Mouse (Mus musculus) spleen, postnatal 14 days (tissue): ENCODE results near the gene Olfr414.

Source experiments
- DNase-seq, 2 experiments: peaks; one replicate each; pipeline ENCODE4 v3.0.0; 2021 to 2022; ENCODE audit warnings: low spot score in 2 of 2

Gene Olfr414

DNA sequence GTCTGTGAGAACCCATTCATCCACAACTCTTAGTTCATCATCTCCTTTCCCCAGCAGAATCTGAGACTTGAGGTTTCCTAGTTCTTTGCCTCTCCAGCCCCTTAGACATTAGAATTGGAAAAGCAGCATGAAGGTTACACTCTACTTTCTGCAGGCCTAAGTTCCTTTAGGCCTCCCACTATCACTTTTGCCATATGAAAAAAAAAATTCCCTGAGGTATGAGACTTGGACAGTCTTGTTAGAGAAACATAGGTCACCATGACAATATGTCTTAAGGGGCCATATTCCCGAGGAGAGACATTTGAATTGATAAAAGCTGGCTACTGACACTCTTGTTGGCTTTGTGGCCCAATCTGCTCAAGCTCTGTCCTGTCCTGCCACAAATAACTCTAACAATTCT is at the start of gene Olfr414:
Gene Olfr414 (plus strand): TSS at position 301 of the 400 bp plus-strand sequence.
- no peak for DNase-seq

- no peak for DNase-seq
These were observed 33.1 kb upstream of the Olfr414 start, which contains the start of gene Olfr248 for GRCm38 (mm10) chr1:174390746-174391145. Gene Olfr248 (plus strand): TSS chr1:174391046.

DNA sequence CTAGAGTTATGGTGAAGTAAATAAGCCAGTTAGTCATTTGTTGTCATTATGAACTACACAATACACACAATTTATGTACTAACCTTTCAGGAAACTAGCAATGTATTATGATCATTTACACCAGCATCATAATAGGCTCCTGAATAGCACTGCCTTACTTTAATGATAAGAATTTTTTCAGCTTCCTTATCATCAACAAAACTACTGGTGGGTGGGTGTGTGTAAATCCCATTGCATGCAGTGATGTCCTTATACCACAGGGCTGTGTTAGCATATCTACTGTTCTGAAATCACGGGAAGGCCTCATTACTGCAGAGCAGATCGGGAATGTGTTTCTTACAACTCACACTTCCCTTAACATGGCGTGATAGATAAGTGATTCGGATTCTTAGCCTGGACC is 905 bp upstream of the Olfr414 start:
- DNase-seq = no peak

DNA sequence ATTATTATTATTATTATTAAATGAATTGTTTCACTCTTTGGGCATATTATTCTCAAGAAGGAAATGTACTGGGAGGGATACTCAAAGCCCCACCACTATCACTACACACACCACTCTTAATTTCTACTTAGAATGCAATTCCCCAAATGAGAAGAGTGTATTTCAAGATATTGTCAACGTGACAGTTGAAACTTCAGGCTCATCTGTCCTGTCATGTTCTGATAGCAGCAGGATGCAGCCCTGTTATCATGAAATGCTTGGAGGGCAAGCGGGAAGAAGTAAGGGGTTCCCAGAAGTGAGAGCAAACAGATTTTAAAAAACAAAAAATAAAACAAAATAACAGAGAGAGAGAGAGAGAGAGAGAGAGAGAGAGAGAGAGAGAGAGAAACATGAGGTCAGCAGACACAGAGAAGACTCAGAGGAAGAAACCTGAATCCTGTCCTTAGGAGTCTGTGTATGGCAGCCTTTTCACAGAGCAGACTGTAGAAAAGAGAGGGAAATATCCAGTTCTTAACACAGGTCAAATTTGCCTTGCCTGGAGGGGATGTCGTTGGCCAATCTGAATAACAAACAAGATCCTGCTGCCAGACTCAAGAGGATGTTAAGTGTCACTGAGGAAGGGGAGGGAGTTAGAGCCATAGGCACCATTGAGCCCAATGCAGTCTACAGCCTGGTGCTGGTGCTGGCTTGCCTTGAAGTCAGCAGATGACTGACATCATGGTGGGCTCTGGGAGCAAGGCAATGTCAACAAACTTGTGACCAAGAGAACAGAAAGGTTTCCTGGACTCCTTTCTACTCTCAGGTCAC is 2.5 kb downstream of the Olfr414 start:
- DNase-seq = no peak

DNA sequence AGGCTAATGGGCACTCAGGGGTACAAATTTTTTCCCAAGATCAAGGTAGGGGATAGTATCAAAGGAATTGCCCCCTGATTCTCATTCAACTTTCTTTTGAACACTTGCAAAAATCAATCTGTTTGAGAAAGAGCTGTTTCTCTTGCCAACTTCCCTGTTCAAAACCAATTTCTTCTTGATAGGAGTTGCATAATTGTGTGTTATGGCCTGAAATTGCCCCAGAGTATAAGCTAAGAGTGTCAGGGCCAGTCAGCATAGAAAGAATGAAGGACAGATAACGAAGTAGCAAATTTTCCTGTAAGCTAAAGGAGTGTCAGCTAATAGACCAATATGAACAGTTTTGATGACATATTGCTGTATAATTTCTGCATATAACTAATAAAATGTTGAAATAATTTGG is 3.5 kb downstream of the Olfr414 start:
- no peak for DNase-seq

GRCm38 (mm10) chr1:174428407-174428806 is 4.5 kb downstream of the Olfr414 start:
- no peak for DNase-seq

DNA sequence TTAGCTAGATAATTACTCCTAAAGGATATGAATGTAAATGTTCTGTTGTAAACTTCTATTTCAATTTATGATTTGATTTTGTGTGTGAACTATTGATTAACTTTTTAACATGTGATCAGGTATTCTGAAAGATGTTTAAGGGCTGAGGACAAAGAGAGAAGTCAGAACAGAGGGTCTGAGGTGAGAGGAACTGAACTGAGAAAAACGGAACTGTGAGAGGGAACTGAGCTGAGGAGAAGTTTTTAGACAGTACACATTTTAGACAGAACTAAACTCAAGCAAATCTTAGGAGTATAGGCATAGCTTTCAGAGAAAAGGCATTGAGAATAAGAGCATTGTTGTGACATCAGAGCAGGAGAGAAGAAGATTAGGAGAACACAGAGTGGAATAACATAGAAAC is 10.3 kb downstream of the Olfr414 start:
- DNase-seq = no peak

GRCm38 (mm10) chr1:174441782-174442181 is 17.9 kb downstream of the Olfr414 start, which contains the start of gene Olfr220:
Gene Olfr220 (plus strand): TSS chr1:174442082.
- no peak for DNase-seq

DNA sequence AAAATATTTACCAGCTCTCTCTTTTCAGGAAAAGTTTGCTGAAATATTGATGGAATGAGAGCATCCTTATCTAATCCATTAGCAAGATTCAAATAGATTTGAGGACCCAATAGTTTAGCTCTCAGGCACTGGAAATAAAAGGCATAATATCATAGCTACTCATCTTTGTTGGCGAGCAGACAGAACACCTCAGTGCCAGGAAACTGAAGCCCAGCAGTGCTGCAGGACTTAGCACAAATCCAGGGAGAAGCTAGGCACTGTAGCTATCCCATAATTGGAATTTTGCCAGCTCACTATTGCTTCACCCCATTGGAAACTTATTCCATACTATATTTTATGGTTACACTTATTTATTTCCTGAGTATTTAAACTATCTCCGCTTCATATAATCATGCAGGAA is 31.2 kb downstream of the Olfr414 start:
- no peak for DNase-seq

GRCm38 (mm10) chr1:174465385-174465784 is 41.5 kb downstream of the Olfr414 start:
- DNase-seq = no peak

DNA sequence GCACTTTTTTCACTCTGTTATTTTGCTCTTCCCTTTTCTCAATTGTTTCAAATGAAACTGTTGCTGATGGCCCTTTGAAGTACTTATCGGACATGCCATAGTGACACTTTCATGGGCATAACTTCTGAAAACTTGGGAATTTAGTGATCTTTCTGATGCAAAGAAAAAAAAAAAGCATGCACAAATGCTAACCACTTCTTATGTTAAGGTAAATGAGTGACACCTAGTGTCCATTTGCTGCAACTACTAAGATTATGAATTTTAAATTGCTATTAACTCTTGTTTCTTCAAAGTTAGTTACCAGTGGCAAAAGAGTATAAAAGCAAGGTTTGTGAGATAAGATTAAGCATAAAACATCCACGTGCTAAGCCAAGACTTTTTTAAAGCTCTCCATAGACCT is 42.4 kb downstream of the Olfr414 start:
- no peak for DNase-seq

- peak in 1 of 2 experiments; percentile 2 for DNase-seq
These were observed 45.9 kb downstream of the Olfr414 start for GRCm38 (mm10) chr1:174469736-174470135.

GRCm38 (mm10) chr1:174482567-174482966 is 58.7 kb downstream of the Olfr414 start:
- no peak for DNase-seq
